Mouse (Mus musculus): Measurements from ENCODE around the gene G530012D18Rik.
"Not testable (repeated sequence)": the region's sequence is repeated elsewhere in the genome, so short reads cannot be mapped to it uniquely, and the experiment has no call there.

DNA sequence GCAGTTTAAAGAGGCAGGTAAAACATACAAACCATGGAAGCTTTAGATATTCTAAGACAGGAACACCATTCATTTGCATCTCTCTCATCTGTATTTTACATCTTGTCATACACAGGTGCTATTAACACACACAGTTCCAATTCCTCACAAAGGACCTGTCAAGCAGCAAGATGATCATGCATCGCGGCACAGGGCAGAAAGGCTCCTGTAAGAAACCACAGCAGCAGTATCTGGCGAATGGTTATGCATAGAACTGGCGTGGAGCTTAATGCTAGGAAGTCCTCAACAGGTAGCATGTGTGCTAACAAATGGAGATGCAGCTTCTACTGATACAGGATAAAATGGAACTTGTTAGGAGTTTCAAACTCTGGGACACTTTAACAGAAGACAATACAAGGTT is 20.2 kb upstream of the G530012D18Rik start:
- not testable (repeated sequence) for TF ChIP-seq CTCF (IDR thresholded peaks at IDR 0.05; ENCODE audit: low read depth, low read length); POLR2A (IDR thresholded peaks at IDR 0.05; ENCODE audit: borderline replicate concordance, low read depth, low read length)

Measured in bone marrow macrophage, adult 2 months (primary cell).